Mouse (Mus musculus) heart, adult 2 months (tissue): ENCODE results near the gene Kctd19. TPM values are rescaled to one million over a fixed set of nuclear protein-coding genes. Genes with fewer than 3 reads are reported as not detected.

ENCODE experiments used
- DNase-seq, 2 experiments: peaks; one replicate each; pipeline ENCODE4 v3.0.0; 2021
- H3K27ac ChIP-seq: fragments of 200-600 bp; 2 replicates; pipeline ENCODE4 v1.8.1; 2022
- H3K27me3 ChIP-seq: fragments of 200-500 bp; 2 replicates; pipeline ENCODE4 v1.6.1; 2012; ENCODE audit warnings: mild to moderate bottlenecking, low read length, inconsistent platforms, mixed read lengths; ENCODE audit not compliant: control insufficient read depth, insufficient read depth
- H3K36me3 ChIP-seq: fragments of 200-500 bp; 2 replicates; pipeline ENCODE4 v1.6.1; 2012; ENCODE audit warnings: low read length, inconsistent platforms; ENCODE audit not compliant: control insufficient read depth, insufficient read depth
- H3K4me1 ChIP-seq: fragments of 200-500 bp; 2 replicates; pipeline ENCODE4 v1.6.1; 2011; ENCODE audit warnings: low read length; ENCODE audit not compliant: control insufficient read depth, insufficient read depth
- H3K4me3 ChIP-seq: fragments of 200-600 bp; 2 replicates; pipeline ENCODE4 v1.8.1; 2022
- H3K79me2 ChIP-seq: fragments of 200-500 bp; replicated peaks from 2 replicates; pipeline ENCODE4 v1.6.1; 2012; ENCODE audit warnings: mild to moderate bottlenecking, inconsistent platforms, low read length, moderate library complexity, mixed read lengths; ENCODE audit not compliant: control insufficient read depth, insufficient read depth
- H3K9ac ChIP-seq: fragments of 200-500 bp; 2 replicates; pipeline ENCODE4 v1.6.1; 2012; ENCODE audit warnings: low read depth, mild to moderate bottlenecking, control low read depth, inconsistent platforms, low read length, mixed read lengths
- CTCF ChIP-seq: fragments of 200-600 bp; IDR thresholded peaks from 2 replicates; pipeline ENCODE4 v1.8.1; 2022; ENCODE audit warnings: antibody characterized with exemption, mild to moderate bottlenecking, moderate library complexity
- EP300 ChIP-seq: fragments of 200-500 bp; IDR thresholded peaks from 2 replicates; pipeline ENCODE4 v1.6.1; 2011; ENCODE audit warnings: low read depth, low read length, control low read depth; ENCODE audit not compliant: insufficient read depth
- POLR2A ChIP-seq: fragments of 200-500 bp; IDR thresholded peaks from 2 replicates; pipeline ENCODE4 v1.6.1; 2011; ENCODE audit warnings: mild to moderate bottlenecking, low read depth, low read length, control low read depth; ENCODE audit not compliant: insufficient read depth
- WGBS: fragments of 180-500 bp; shearing (Covaris S2); methylation state at CpG from one replicate; pipeline ENCODE4 v1.1.7; 2018; 5-methylcytosine and 5-hydroxymethylcytosine counted together
- intact Hi-C: fragments of 180-260 bp; cut with DNase I; formaldehyde crosslinking; loops from one replicate; pipeline ENCODE4 v1.15.1; 2025
- polyA plus RNA-seq: library from polyadenylated mRNA; depleted of rRNA; stranded (reverse); fragments of >200 nt; gene quantifications from 2 replicates; pipeline ENCODE4 v1.2.3, GENCODE M21; 2012
- total RNA-seq, 2 experiments: library from RNA; stranded (reverse); gene quantifications; 2 replicates each; pipeline ENCODE4 v1.2.3; 2021

The Kctd19 gene
- total and polyA plus RNA-seq, 3 experiments = 0.08 to 0.25 (median 0.13) TPM

DNA sequence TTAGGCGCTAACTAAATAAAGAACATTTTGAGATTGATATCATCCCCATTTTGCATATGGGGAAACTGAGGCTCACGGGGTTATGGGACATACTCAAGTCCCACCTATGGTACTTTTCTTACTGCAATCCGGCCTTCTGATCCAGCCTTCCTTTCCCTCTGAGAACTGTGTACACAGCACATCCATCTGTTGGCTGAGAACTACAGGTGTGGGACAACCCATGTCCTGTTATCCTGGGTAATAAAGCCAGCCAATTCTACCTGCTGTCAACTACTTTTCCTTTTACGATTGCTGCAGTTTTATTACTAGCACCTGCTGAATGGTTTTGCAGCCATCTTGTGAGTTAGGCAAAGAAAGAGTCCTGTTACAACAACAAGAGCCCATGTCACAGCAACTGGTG, 58.8 kb downstream of the Kctd19 start:
- Histone ChIP-seq H3K4me1 (peaks cover 8% of the 10 kb centered on the region), H3K4me3 (no peak overlapping the region), H3K27me3 (no peaks in the 10 kb centered on the region), H3K27ac (peak overlapping the region; percentile 12), H3K36me3 (no peaks in the 10 kb centered on the region; the same call in 1 of the 2 replicates), H3K9ac (no peak overlapping the region), H3K79me2 (no peaks in the 10 kb centered on the region)
- TF ChIP-seq POLR2A = no peak
- TF ChIP-seq CTCF = no peak
- no peak for TF ChIP-seq EP300
- DNase-seq = no peak
- intact Hi-C loops = no loop called here
- WGBS = 93% methylated on average over 4 of the region's 4 CpGs

DNA sequence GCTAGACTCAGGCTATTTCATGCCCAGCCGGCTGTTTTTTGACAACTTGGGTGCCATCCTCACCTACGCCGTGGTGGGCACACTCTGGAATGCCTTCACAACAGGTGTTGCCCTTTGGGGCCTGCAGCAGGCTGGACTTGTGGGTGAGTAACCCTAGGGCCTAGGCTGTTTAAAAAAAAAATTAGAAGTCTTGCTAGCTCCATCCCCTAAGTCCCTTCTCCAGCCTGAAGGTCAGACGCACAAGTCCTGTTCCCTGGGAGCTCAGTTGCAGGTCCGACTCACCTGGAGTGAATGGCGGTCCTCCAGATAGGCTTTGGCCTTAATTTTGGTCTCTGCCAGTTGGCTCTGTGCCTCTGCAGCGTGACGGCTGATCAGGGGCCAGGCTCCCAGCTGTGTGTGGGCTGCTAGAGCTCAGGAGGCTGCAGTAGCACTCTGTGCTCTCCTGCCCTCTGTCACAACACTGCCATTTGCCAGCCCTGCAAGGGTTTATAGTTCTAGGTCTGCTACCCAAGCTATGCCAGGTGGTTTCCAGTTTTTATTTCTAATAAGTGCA, 59.6 kb downstream of the Kctd19 start:
- WGBS = 69% methylated on average over 8 of the region's 8 CpGs
- intact Hi-C loops = no loop called here
- Histone ChIP-seq H3K79me2 (no peaks in the 10 kb centered on the region), H3K36me3 (no peaks in the 10 kb centered on the region; the same call in 1 of the 2 replicates), H3K9ac (no peak overlapping the region), H3K27me3 (peaks cover 1% of the 10 kb centered on the region; the same call in 1 of the 2 replicates), H3K4me3 (no peak overlapping the region), H3K4me1 (peaks cover 8% of the 10 kb centered on the region), H3K27ac (no peak overlapping the region)
- no peak for DNase-seq
- TF ChIP-seq EP300 (no peak), POLR2A (no peak)

DNA sequence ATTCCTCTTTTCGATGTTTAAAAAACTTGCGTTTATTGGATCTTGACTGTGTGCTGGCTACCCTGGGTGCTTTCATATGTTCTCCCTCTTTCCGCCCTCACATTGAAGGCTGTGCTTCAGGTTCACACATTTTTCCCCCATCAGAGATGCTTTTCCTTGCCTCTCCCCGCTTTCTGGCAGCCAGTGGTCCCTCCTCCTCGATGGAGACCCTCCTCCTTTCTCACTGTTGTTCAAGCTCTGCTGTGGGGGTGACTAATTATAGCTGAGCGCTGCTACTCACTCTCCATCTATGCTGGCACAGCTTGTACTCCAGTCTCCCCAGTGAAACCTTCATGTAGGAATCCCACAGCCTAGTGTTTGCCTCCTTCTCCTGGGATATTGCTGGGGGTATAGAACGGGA, 63.1 kb downstream of the Kctd19 start:
- intact Hi-C loops = no loop called here
- Histone ChIP-seq H3K27ac (no peak overlapping the region), H3K9ac (no peak overlapping the region), H3K36me3 (no peaks in the 10 kb centered on the region; the same call in none of the 2 replicates), H3K27me3 (peaks cover 1% of the 10 kb centered on the region; the same call in 1 of the 2 replicates), H3K4me1 (peaks cover 11% of the 10 kb centered on the region), H3K79me2 (no peaks in the 10 kb centered on the region), H3K4me3 (no peak overlapping the region)
- 59% methylated on average over 7 of the region's 7 CpGs for WGBS
- no peak for DNase-seq
- TF ChIP-seq POLR2A (no peak), EP300 (no peak), CTCF (no peak)

DNA sequence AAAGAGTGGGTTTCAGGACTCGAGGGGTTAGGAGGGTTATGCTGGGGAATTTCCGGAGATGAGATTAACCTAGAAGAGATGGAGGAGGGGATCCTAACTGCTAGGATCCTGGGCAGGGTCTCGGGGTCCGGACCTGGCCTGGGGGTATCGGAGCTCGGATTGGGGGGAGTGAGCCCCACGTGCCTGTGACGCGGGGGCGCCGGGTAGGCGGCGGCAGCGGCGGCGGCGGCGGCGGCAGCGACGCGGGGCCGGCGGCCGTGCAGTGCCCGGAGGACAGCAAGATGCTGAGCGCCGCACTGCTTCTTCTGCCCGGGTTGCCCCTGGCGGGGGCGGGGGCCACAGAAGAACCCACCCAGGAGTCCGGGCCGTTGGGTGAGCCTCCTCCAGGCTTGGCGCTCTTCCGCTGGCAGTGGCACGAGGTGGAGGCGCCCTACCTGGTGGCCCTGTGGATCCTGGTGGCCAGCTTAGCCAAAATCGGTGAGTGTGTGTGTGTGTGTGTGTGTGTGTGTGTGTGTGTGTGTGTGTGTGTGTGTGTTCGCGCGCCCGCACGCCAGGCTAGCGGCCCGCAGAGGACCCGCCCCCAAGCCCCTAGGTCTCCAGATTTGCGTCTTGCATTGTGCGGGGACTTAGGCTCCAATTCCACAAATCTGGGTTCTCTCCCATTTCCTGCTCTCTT, 64.1 kb downstream of the Kctd19 start:
- WGBS = 3% methylated on average over 30 of the region's 48 CpGs
- DNase-seq = peak; percentile 42 to 50
- intact Hi-C loops = no loop called here
- Histone ChIP-seq H3K36me3 (no peaks in the 10 kb centered on the region; the same call in none of the 2 replicates), H3K4me3 (peak overlapping the region; percentile 98), H3K4me1 (peaks cover 4% of the 10 kb centered on the region), H3K9ac (peak overlapping the region; percentile 75), H3K27ac (no peak overlapping the region), H3K79me2 (no peaks in the 10 kb centered on the region), H3K27me3 (peaks cover 1% of the 10 kb centered on the region; the same call in 1 of the 2 replicates)
- TF ChIP-seq POLR2A = no peak
- TF ChIP-seq EP300 = no peak
- no peak for TF ChIP-seq CTCF

DNA sequence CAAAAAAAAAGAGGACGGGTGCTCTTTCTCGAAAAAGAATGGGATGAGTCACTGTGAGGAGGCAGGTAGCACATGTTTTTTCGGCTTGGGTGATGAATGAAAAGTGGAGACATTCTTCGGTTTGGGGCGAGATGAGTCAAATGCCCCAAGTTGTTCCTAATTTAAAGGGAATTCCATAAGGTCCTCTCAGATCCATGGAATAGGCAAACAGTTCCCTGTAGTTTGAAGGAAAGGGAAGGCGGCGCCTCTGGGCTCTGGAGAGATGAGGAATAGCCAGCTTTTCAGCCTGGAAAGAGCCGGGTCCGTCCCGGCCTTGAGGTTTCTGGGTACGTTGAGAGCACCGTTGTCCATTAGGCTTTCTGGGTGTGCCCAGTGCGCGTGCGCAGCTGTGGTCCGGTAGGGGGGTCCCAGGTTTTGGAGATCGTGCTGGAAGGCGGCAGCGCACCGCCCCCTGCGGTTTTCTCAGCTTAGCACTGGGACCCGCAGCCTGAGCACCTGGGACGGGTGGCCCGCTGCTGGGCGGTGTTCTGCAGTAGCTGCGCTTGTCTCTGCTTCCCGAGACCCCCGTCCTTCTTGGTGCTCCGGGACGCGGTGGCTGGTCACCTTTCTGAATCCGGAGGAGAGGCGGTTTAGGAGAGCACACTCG, 64.7 kb downstream of the Kctd19 start, which contains the start of gene Slc9a5:
Slc9a5 (plus strand) TSS at position 394 of the 646 bp plus-strand sequence.
- peak within 1 kb of the TSS; percentile 98 for H3K4me3 ChIP-seq
- TF ChIP-seq POLR2A (no peak), CTCF (peak; percentile 44), EP300 (no peak)
- H3K9ac ChIP-seq = peak within 1 kb of the TSS; percentile 75
- under 1% methylated on average over 34 of the region's 34 CpGs for WGBS
- peak; percentile 61 to 67 for DNase-seq
- no peaks in the 10 kb centered on the region for H3K79me2 ChIP-seq
- H3K27me3 ChIP-seq = peaks cover 1% of the 10 kb centered on the region; the same call in 1 of the 2 replicates
- H3K4me1 ChIP-seq = peaks cover 4% of the 10 kb centered on the region
- no peaks in the 10 kb centered on the region; the same call in 1 of the 2 replicates for H3K36me3 ChIP-seq
- peak within 1 kb of the TSS; percentile 81 for H3K27ac ChIP-seq
- intact Hi-C loops = no loop called here
